Mouse (Mus musculus) spleen, embryonic (tissue): ENCODE results near the gene Zfp953.
"Not testable (repeated sequence)": the region's sequence is repeated elsewhere in the genome, so short reads cannot be mapped to it uniquely, and the experiment has no call there.

Experiments
- CTCF ChIA-PET: fragments of 350-600 bp; sonication (Branson Sonifier 250); formaldehyde crosslinking; loops from one replicate; lab custom pipeline; 2022; lab: Charles Lee

Gene Zfp953

GRCm38 (mm10) chr13:67360131-67360744 lies at the start of gene Zfp953, which contains the start of gene Gm28044:
Gene Zfp953 (minus strand): TSS chr13:67360605.
Gene Gm28044 (minus strand): TSS chr13:67360536.
- CTCF ChIA-PET: no interaction called here

GRCm38 (mm10) chr13:67399183-67399903 lies 38.9 kb upstream of the Zfp953 start, which contains the start of gene Zfp429:
Gene Zfp429 (minus strand): TSS chr13:67399819.
- CTCF ChIA-PET: not testable (repeated sequence)

- CTCF ChIA-PET: not testable (repeated sequence)
Measured at GRCm38 (mm10) chr13:67376255-67376654, 15.8 kb upstream of the Zfp953 start.

GRCm38 (mm10) chr13:67375050-67375911 lies 14.9 kb upstream of the Zfp953 start, which contains the start of the genes Gm28041 and Zfp456:
Gene Gm28041 (minus strand): TSS chr13:67375733.
Gene Zfp456 (minus strand): TSS chr13:67375810.
- CTCF ChIA-PET: not testable (repeated sequence)

GRCm38 (mm10) chr13:67351854-67352253 lies 8.6 kb downstream of the Zfp953 start:
- CTCF ChIA-PET: interaction anchor here (0.6 kb wide), 1 partner anchor 28 kb away, joined by 3 read pairs; no protein-coding TSS in a partner anchor

GRCm38 (mm10) chr13:67343422-67343821 lies 17.0 kb downstream of the Zfp953 start:
- CTCF ChIA-PET: interaction anchor here (0.7 kb wide), 1 partner anchor 388 kb away, joined by 3 read pairs; no protein-coding TSS in a partner anchor

GRCm38 (mm10) chr13:67332877-67333276 lies 27.5 kb downstream of the Zfp953 start:
- CTCF ChIA-PET: no interaction called here

GRCm38 (mm10) chr13:67332019-67332724 lies 28.2 kb downstream of the Zfp953 start, which contains the start of gene Zfp595:
Gene Zfp595 (minus strand): TSS chr13:67332570.
- CTCF ChIA-PET: no interaction called here

GRCm38 (mm10) chr13:67306718-67307117 lies 53.7 kb downstream of the Zfp953 start:
- CTCF ChIA-PET: no interaction called here

GRCm38 (mm10) chr13:67305822-67306672 lies 54.4 kb downstream of the Zfp953 start, which contains the start of gene Zfp457:
Gene Zfp457 (minus strand): TSS chr13:67306485.
- CTCF ChIA-PET: no interaction called here
